Mouse (Mus musculus) embryonic fibroblast, embryonic 13.5 days (primary cell): Measurements from ENCODE around the gene Ccdc152.

ENCODE experiments used
- CTCF ChIP-seq: IDR thresholded peaks from 2 replicates; pipeline ENCODE4 v1.5.1; 2011; ENCODE audit warnings: mild to moderate bottlenecking, control low read depth, low read length, moderate library complexity, borderline replicate concordance; ENCODE audit not compliant: insufficient read depth
- POLR2A ChIP-seq: IDR thresholded peaks from 2 replicates; pipeline ENCODE4 v1.6.1; 2011; ENCODE audit warnings: low read depth, mild to moderate bottlenecking, control low read depth, low read length, moderate library complexity

GRCm38 (mm10) chr15:3236338-3236737 lies 67.0 kb downstream of the Ccdc152 start:
- no peak for TF ChIP-seq CTCF
- TF ChIP-seq POLR2A, result no peak
